8 mouse cellular contexts compared by ENCODE assay signal in the genomic region with DNA sequence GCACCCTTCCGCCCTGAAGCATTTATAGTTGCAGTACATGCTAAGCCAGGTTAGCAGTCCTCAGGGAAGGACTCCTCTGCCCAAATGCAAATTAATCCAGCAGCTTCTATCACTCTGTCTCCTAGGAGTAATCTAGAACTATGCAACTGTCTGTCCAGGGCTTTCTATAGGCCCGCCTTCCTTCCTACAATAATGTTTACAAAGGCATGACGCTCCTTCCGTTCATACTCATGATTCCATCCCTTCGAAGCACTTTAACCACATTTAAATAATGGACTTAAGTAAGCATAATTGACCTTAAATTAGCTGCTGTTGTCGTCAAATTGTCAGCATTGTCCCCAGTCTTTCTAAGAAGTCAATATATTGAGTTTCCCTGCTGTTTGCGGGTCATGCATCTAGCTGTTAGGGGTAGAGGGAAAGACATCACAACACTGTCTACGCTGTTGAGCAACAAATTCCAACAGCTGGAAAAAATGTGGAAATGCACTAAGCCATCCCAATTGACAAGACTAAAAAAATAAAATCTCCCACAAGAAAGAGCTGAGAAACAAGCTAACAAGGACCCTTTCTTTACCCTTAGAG.
DNase-seq lines count a peak whose midpoint lies in the region; ATAC-seq lines count a peak whose summit lies in the region.
"Had no signal": no experiment of that assay in that cellular context is flagged by ENCODE, and none has a peak within 500 bp of the region (broad histone marks: within the 10 kb centered on the region; RNA-seq: fewer than 3 reads in every experiment).

No protein-coding gene starts in this region.

- H3K9ac ChIP-seq in kidney, embryonic 16.5 days (replicated peaks; ENCODE audit: low read length), result no peak overlapping the region
- no peak overlapping the region for H3K9ac ChIP-seq in embryonic facial prominence, embryonic 12.5 days
- H3K9ac ChIP-seq in midbrain, embryonic 13.5 days (replicated peaks), result no peak overlapping the region

- no peak for DNase-seq in kidney, postnatal 36 days
- no peak for DNase-seq in hindbrain, embryonic 10.5 days (ENCODE audit: low spot score)
- DNase-seq in layer of hippocampus, adult 18-20 months (ENCODE audit: low spot score in 2 of 2), result no peak
- DNase-seq in ovary, postnatal 14 days (ENCODE audit: low spot score), result no peak

- H3K4me2 ChIP-seq in kidney, embryonic 16.5 days (replicated peaks; ENCODE audit: low read depth, low read length), result peak overlapping the region; percentile 39
- H3K4me2 ChIP-seq in embryonic facial prominence, embryonic 12.5 days (replicated peaks), result peak overlapping the region; percentile 24
- peak overlapping the region; percentile 28; the same call in 1 of the 2 replicates for H3K4me2 ChIP-seq in midbrain, embryonic 13.5 days (replicated peaks)
- H3K4me2 ChIP-seq: heart, embryonic 11.5 days had no signal

- H3K9me3 ChIP-seq in kidney, embryonic 16.5 days (ENCODE audit: low read length), result no peaks in the 10 kb centered on the region
- H3K9me3 ChIP-seq in embryonic facial prominence, embryonic 12.5 days, result no peaks in the 10 kb centered on the region
- H3K9me3 ChIP-seq in hindbrain, embryonic 10.5 days, result no peaks in the 10 kb centered on the region
- H3K9me3 ChIP-seq in midbrain, embryonic 13.5 days, result no peaks in the 10 kb centered on the region

- no peak for ATAC-seq in kidney, embryonic 16.5 days (ENCODE audit: low FRiP score, low TSS enrichment)
- no peak for ATAC-seq in embryonic facial prominence, embryonic 12.5 days (ENCODE audit: insufficient number of reproducible peaks, insufficient read depth, low FRiP score, low TSS enrichment)
- peak; percentile 43; the same call in 1 of the 2 replicates for ATAC-seq in midbrain, embryonic 13.5 days

- H3K4me3 ChIP-seq in kidney, embryonic 16.5 days (ENCODE audit: low read length), result no peak overlapping the region
- no peak overlapping the region for H3K4me3 ChIP-seq in embryonic facial prominence, embryonic 12.5 days
- peak overlapping the region; percentile 18; the same call in 1 of the 2 replicates for H3K4me3 ChIP-seq in hindbrain, embryonic 10.5 days
- H3K4me3 ChIP-seq in midbrain, embryonic 13.5 days (replicated peaks), result 0 out of 2 replicates have a peak overlapping the region, but pooled peaks have one; percentile 8

- peak overlapping the region; percentile 83 for H3K27ac ChIP-seq in kidney, embryonic 16.5 days (ENCODE audit: low read length)
- no peak overlapping the region for H3K27ac ChIP-seq in embryonic facial prominence, embryonic 12.5 days
- 0 out of 2 replicates have a peak overlapping the region, but pooled peaks have one; percentile 16 for H3K27ac ChIP-seq in hindbrain, embryonic 10.5 days
- H3K27ac ChIP-seq in midbrain, embryonic 13.5 days, result no peak overlapping the region

- H3K36me3 ChIP-seq in kidney, embryonic 16.5 days (ENCODE audit: insufficient read depth, low read length), result no peaks in the 10 kb centered on the region
- H3K36me3 ChIP-seq in embryonic facial prominence, embryonic 12.5 days, result no peaks in the 10 kb centered on the region
- no peaks in the 10 kb centered on the region for H3K36me3 ChIP-seq in hindbrain, embryonic 10.5 days
- no peaks in the 10 kb centered on the region for H3K36me3 ChIP-seq in midbrain, embryonic 13.5 days

- H3K27me3 ChIP-seq in kidney, embryonic 16.5 days (ENCODE audit: insufficient read depth, low read length), result no peaks in the 10 kb centered on the region
- no peaks in the 10 kb centered on the region for H3K27me3 ChIP-seq in embryonic facial prominence, embryonic 12.5 days
- no peaks in the 10 kb centered on the region for H3K27me3 ChIP-seq in hindbrain, embryonic 10.5 days (ENCODE audit: insufficient read depth, poor library complexity, severe bottlenecking)
- no peaks in the 10 kb centered on the region for H3K27me3 ChIP-seq in midbrain, embryonic 13.5 days

- H3K4me1 ChIP-seq in kidney, embryonic 16.5 days (ENCODE audit: insufficient read depth, low read length), result peaks cover 14% of the 10 kb centered on the region
- peaks cover 4% of the 10 kb centered on the region; the same call in 1 of the 2 replicates for H3K4me1 ChIP-seq in embryonic facial prominence, embryonic 12.5 days
- H3K4me1 ChIP-seq in hindbrain, embryonic 10.5 days (replicated peaks), result peaks cover 13% of the 10 kb centered on the region; the same call in 1 of the 2 replicates
- H3K4me1 ChIP-seq in midbrain, embryonic 13.5 days (replicated peaks), result peaks cover 7% of the 10 kb centered on the region; the same call in 1 of the 2 replicates

- 30% methylated on average over 8 of the region's 8 CpGs for WGBS in kidney, embryonic 16.5 days
- WGBS in embryonic facial prominence, embryonic 12.5 days, result 65% methylated on average over 8 of the region's 8 CpGs
- WGBS in hindbrain, embryonic 10.5 days, result 50% methylated on average over 8 of the region's 8 CpGs
- 55% methylated on average over 8 of the region's 8 CpGs for WGBS in midbrain, embryonic 13.5 days

Comparison
In these comparisons a context has a peak if more than half of its experiments do, and no peak if none do; other contexts are left out.
1. H3K27ac ChIP-seq: peak in kidney, embryonic 16.5 days (single experiment) and hindbrain, embryonic 10.5 days (single experiment); none in embryonic facial prominence, embryonic 12.5 days (single experiment) and midbrain, embryonic 13.5 days (single experiment).
2. H3K4me3 ChIP-seq: peak in hindbrain, embryonic 10.5 days (single experiment) and midbrain, embryonic 13.5 days (single experiment); none in kidney, embryonic 16.5 days (single experiment) and embryonic facial prominence, embryonic 12.5 days (single experiment).
3. Peak in every context shown above with its lines, with median percentiles within 50 percentile points of each other: H3K4me2 ChIP-seq.